Mouse (Mus musculus): ENCODE results near the gene Bid.

- TF ChIP-seq CTCF (IDR thresholded peaks at IDR 0.05; ENCODE audit: low read depth, low read length) (no peak), POLR2A (IDR thresholded peaks at IDR 0.05; ENCODE audit: borderline replicate concordance, low read depth, low read length) (no peak)
These were observed 11.1 kb upstream of the Bid start for GRCm38 (mm10) chr6:120927765-120928164.

All from bone marrow macrophage, adult 2 months (primary cell).